Mouse (Mus musculus) liver, postnatal 0 days (tissue): ENCODE data around the gene Sv2c.

Experiments used
- CTCF ChIP-seq: sonication (generic); IDR thresholded peaks from 2 replicates; pipeline ENCODE4 v1.5.1; 2016; ENCODE audit warnings: antibody characterized with exemption, low read depth
- EP300 ChIP-seq: IDR thresholded peaks from 2 replicates; pipeline ENCODE4 v1.6.1; 2016; ENCODE audit warnings: antibody characterized with exemption, low read depth, mild to moderate bottlenecking

GRCm38 (mm10) chr13:96045396-96045795 is 87.0 kb downstream of the Sv2c start:
- TF ChIP-seq CTCF (no peak), EP300 (no peak)
